Mouse (Mus musculus): ENCODE results near the gene 6030452D12Rik.

GRCm38 (mm10) chr8:106506106-106506505 is 5.8 kb downstream of the 6030452D12Rik start:
- no peak for TF ChIP-seq ZC3H11A (IDR thresholded peaks at IDR 0.05; ENCODE audit: borderline replicate concordance, low read depth, low read length)
- no peak for TF ChIP-seq MAFK (IDR thresholded peaks at IDR 0.05; ENCODE audit: insufficient read depth, low read depth, low read length)
- no peak for TF ChIP-seq ZNF384 (IDR thresholded peaks at IDR 0.05; ENCODE audit: low read depth, low read length)
- no peak for TF ChIP-seq CHD2 (IDR thresholded peaks at IDR 0.05; ENCODE audit: low read depth, low read length)

Data from ES-E14 (cell line).